Mouse (Mus musculus) limb, embryonic 12.5 days (tissue): ENCODE results near the gene Neurl4. TPM values are rescaled to one million over a fixed set of nuclear protein-coding genes. Genes with fewer than 3 reads are reported as not detected.
A peak's percentile ranks its signal among the peaks of the same experiment; 100 is the strongest.
"Not testable (repeated sequence)": the region's sequence is repeated elsewhere in the genome, so short reads cannot be mapped to it uniquely, and the experiment has no call there.

Experiments used
- ATAC-seq: fragments of 200-750 bp; cut with Nextera tagmentation; 2 replicates; pipeline ENCODE4 v1.8.0; 2017; ENCODE audit warnings: low read depth, moderate TSS enrichment; ENCODE audit not compliant: insufficient number of reproducible peaks, insufficient read depth, low FRiP score, low TSS enrichment
- H3K27ac ChIP-seq: fragments of 300-500 bp; sonication (generic); 2 replicates; pipeline ENCODE4 v1.5.1; 2016; ENCODE audit warnings: mild to moderate bottlenecking, moderate library complexity
- H3K27me3 ChIP-seq: fragments of 300-500 bp; sonication (generic); 2 replicates; pipeline ENCODE4 v1.6.1; 2016; ENCODE audit warnings: mild to moderate bottlenecking, moderate library complexity
- H3K36me3 ChIP-seq: fragments of 300-500 bp; sonication (generic); 2 replicates; pipeline ENCODE4 v1.6.1; 2016; ENCODE audit warnings: mild to moderate bottlenecking, moderate library complexity
- H3K4me1 ChIP-seq: fragments of 300-500 bp; sonication (generic); replicated peaks from 2 replicates; pipeline ENCODE4 v1.6.1; 2016
- H3K4me2 ChIP-seq: fragments of 300-500 bp; sonication (generic); 2 replicates; pipeline ENCODE4 v1.6.1; 2016; ENCODE audit warnings: mild to moderate bottlenecking, moderate library complexity
- H3K4me3 ChIP-seq: fragments of 300-500 bp; sonication (generic); replicated peaks from 2 replicates; pipeline ENCODE4 v1.5.1; 2016; ENCODE audit warnings: mild to moderate bottlenecking
- H3K9ac ChIP-seq: fragments of 300-500 bp; sonication (generic); replicated peaks from 2 replicates; pipeline ENCODE4 v1.6.1; 2016; ENCODE audit warnings: mild to moderate bottlenecking, moderate library complexity
- H3K9me3 ChIP-seq: fragments of 300-500 bp; sonication (generic); 2 replicates; pipeline ENCODE4 v1.6.1; 2016; ENCODE audit warnings: mild to moderate bottlenecking, moderate library complexity
- WGBS: fragments of 180-500 bp; shearing (Covaris S2); methylation state at CpG from one replicate; pipeline ENCODE4 v1.1.7; 2016; 5-methylcytosine and 5-hydroxymethylcytosine counted together
- polyA plus RNA-seq: library from polyadenylated mRNA; unstranded; fragments of >200 nt; fragmentation: Nextera tagmentation; extraction: Ambion mirVana; gene quantifications from 2 replicates; pipeline ENCODE4 v1.2.1, GENCODE M21; 2016

The Neurl4 gene
- 10.9 and 12.7 TPM in 2 replicates for polyA plus RNA-seq

DNA sequence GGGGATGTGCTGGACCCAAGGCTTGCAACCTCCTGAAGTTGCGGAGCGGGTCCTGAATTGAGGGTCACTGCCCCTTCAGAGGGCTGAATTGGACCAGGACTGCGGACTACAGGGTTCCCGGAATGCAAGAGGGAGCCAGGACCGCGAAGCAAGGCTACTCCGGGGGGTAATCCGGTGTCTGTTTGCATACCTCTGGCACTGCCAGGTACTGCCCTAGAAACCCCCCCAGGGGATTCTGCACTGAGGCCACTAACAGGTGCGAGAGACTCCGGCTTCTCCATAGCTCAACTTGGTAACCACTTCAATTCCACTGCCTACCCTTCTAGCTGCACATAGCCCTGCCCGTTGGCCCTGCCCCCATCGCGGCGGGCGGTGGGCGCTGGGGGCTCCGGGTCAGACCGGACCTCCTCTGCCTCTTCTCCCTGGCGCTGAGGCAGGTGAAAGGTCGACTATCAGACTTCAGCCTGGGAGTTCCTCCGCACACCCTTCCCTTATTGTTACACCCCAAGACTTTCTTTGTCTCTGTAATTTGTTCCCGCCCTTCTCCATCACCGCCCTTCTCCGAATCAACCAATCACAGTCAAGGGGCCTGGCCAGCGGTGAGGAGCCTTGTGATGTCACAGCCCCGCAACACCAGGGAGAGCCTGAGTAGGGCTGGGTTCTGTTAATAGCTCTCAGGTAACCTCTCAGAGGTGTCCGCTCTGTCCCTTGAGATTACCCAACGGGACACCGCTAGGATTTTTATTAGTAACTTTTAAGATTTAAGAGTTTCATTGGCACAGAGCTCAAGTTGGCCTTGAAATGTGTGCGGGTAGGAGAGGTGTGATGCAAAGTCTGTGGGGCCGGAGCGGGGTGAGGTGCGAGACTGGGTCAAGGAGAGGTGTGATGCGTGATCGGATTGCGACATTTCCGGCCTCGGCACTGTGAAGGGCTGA is at the start of gene Neurl4, which contains the start of gene 2810408A11Rik:
Gene Neurl4, plus strand, starts transcription at position 602 of the 935 bp plus-strand sequence.
Gene 2810408A11Rik, minus strand, starts transcription at position 517 of the 935 bp plus-strand sequence.
- Histone ChIP-seq H3K9ac (peak within 1 kb of the TSS; percentile 97), H3K27me3 (no peaks in the 10 kb centered on the region), H3K4me2 (peak within 1 kb of the TSS; percentile 84), H3K4me1 (peaks cover 32% of the 10 kb centered on the region), H3K36me3 (peaks cover 34% of the 10 kb centered on the region), H3K9me3 (no peaks in the 10 kb centered on the region), H3K4me3 (peak within 1 kb of the TSS; percentile 95), H3K27ac (peak within 1 kb of the TSS; percentile 99)
- under 1% methylated on average over 38 of the region's 38 CpGs for WGBS
- peak; percentile 91 for ATAC-seq

DNA sequence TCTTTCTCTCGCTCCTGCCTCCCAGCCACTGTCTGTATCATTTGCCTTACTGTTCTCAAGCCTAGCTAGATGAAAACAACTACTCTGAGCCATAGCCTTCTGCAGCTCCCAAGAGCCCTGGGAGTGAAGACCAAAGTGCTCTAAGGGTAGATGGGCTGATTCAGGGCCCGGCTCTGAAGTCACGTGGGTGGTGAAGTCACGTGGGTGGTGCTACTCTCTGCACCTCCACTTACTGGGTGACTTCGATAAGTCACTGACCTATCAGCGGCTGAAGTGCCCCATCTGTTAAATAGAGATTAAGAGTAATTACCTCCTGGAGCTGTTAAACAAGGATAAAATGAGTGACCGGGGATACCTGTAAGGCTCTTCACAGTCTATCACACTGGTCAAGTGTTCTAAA is 46.9 kb upstream of the Neurl4 start:
- Histone ChIP-seq H3K9ac (no peak overlapping the region), H3K9me3 (no peaks in the 10 kb centered on the region), H3K36me3 (peaks cover 36% of the 10 kb centered on the region), H3K4me3 (no peak overlapping the region), H3K27ac (peak overlapping the region; percentile 41; the same call in 1 of the 2 replicates), H3K4me2 (no peak overlapping the region), H3K4me1 (peaks cover 14% of the 10 kb centered on the region), H3K27me3 (peaks cover 25% of the 10 kb centered on the region)
- ATAC-seq, result no peak
- 60% methylated on average over 7 of the region's 7 CpGs for WGBS

DNA sequence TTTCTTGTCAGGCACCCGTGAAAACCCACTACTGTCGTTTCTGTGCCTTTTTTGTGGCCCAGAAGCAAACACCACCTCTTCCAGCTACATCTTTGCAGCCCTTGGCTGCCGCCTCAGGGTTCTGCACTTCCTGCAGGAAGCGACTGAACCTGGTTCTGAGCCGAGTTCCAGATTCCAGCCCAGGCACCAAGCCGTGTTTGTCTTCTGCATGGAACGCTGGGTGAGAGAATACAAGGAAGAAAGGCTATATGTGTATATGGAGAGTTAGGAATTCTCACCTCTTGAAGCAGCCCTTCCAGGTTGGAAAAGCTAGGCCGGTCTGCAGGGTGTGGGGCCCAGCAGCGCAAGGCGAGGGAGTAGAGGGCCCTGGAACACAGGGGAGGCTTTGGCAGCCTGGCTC is 46.2 kb upstream of the Neurl4 start:
- no peak overlapping the region for H3K4me2 ChIP-seq
- H3K9me3 ChIP-seq, result no peaks in the 10 kb centered on the region
- no peak for ATAC-seq
- peaks cover 32% of the 10 kb centered on the region for H3K27me3 ChIP-seq
- WGBS, result 81% methylated on average over 10 of the region's 10 CpGs
- no peak overlapping the region for H3K9ac ChIP-seq
- H3K36me3 ChIP-seq, result peaks cover 29% of the 10 kb centered on the region
- H3K27ac ChIP-seq, result peak overlapping the region; percentile 5; the same call in 1 of the 2 replicates
- H3K4me3 ChIP-seq, result no peak overlapping the region
- peaks cover 14% of the 10 kb centered on the region for H3K4me1 ChIP-seq

- H3K9me3 ChIP-seq, result no peaks in the 10 kb centered on the region
- H3K4me2 ChIP-seq, result peak overlapping the region; percentile 8; the same call in 1 of the 2 replicates
- peaks cover 22% of the 10 kb centered on the region for H3K36me3 ChIP-seq
- no peak overlapping the region for H3K27ac ChIP-seq
- peaks cover 36% of the 10 kb centered on the region for H3K27me3 ChIP-seq
- 17% methylated on average over 16 of the region's 16 CpGs for WGBS
- peak overlapping the region; percentile 2; the same call in 1 of the 2 replicates for H3K4me3 ChIP-seq
- H3K9ac ChIP-seq, result no peak overlapping the region
- peaks cover 12% of the 10 kb centered on the region for H3K4me1 ChIP-seq
- peak; percentile 60; the same call in 1 of the 2 replicates for ATAC-seq
These were observed 45.5 kb upstream of the Neurl4 start for GRCm38 (mm10) chr11:69855347-69855746.

- H3K9me3 ChIP-seq, result no peaks in the 10 kb centered on the region
- 17% methylated on average over 30 of the region's 30 CpGs for WGBS
- no peak within 1 kb of the TSS for H3K27ac ChIP-seq
- no peak within 1 kb of the TSS for H3K9ac ChIP-seq
- H3K4me1 ChIP-seq, result peaks cover 7% of the 10 kb centered on the region
- H3K4me2 ChIP-seq, result peak within 1 kb of the TSS; percentile 15
- H3K27me3 ChIP-seq, result peaks cover 40% of the 10 kb centered on the region
- no peaks in the 10 kb centered on the region for H3K36me3 ChIP-seq
- H3K4me3 ChIP-seq, result peak within 1 kb of the TSS; percentile 1; the same call in 1 of the 2 replicates
- no peak for ATAC-seq
These were observed 42.5 kb upstream of the Neurl4 start, which contains the start of gene Tnk1 for GRCm38 (mm10) chr11:69858113-69858998. Gene Tnk1, minus strand, starts transcription at chr11:69858730.

GRCm38 (mm10) chr11:69863729-69864128 is 37.1 kb upstream of the Neurl4 start:
- not testable (repeated sequence) for H3K4me3 ChIP-seq, H3K9me3 ChIP-seq, ATAC-seq, H3K9ac ChIP-seq, H3K4me2 ChIP-seq, H3K36me3 ChIP-seq, H3K27ac ChIP-seq, H3K4me1 ChIP-seq
- WGBS, result 81% methylated on average over 3 of the region's 3 CpGs
- peaks cover 24% of the 10 kb centered on the region for H3K27me3 ChIP-seq

- peaks cover 19% of the 10 kb centered on the region for H3K27me3 ChIP-seq
- no peak overlapping the region for H3K9ac ChIP-seq
- H3K36me3 ChIP-seq, result no peaks in the 10 kb centered on the region
- H3K4me3 ChIP-seq, result no peak overlapping the region
- no peaks in the 10 kb centered on the region for H3K9me3 ChIP-seq
- no peaks in the 10 kb centered on the region for H3K4me1 ChIP-seq
- H3K27ac ChIP-seq, result no peak overlapping the region
- H3K4me2 ChIP-seq, result no peak overlapping the region
- no peak for ATAC-seq
- WGBS, result 61% methylated on average over 8 of the region's 8 CpGs
These were observed 36.6 kb upstream of the Neurl4 start for GRCm38 (mm10) chr11:69864138-69864860.

- WGBS, result 78% methylated on average over 9 of the region's 9 CpGs
- H3K9me3 ChIP-seq, result no peaks in the 10 kb centered on the region
- H3K4me3 ChIP-seq, result no peak overlapping the region
- 0 out of 2 replicates have a peak, but pooled peaks cover 4% of the 10 kb centered on the region for H3K4me1 ChIP-seq
- H3K27me3 ChIP-seq, result peaks cover 11% of the 10 kb centered on the region
- no peak overlapping the region for H3K4me2 ChIP-seq
- H3K27ac ChIP-seq, result no peak overlapping the region
- H3K9ac ChIP-seq, result no peak overlapping the region
- no peaks in the 10 kb centered on the region for H3K36me3 ChIP-seq
- ATAC-seq, result no peak
These were observed 35.3 kb upstream of the Neurl4 start for GRCm38 (mm10) chr11:69865561-69865960.

DNA sequence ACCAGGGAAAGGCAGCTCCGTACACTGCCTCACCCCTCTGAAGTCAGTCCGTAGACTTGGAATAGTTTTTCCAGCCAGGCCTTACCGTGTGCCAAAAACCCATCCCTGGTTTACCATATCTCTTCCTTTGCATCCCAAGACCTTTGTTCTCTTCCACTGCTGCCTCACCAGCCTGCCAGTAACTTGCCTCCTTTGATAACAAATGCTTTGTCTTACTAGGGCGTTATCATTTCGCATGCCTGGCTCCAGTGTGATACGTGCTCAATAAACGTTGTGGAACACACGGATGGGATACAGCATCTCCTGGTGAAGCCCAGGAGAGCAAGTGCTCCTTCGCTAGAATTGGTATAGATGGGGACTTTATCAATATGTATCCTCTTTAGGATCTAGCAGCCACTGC is 33.5 kb upstream of the Neurl4 start:
- Histone ChIP-seq H3K36me3 (no peaks in the 10 kb centered on the region), H3K4me2 (no peak overlapping the region), H3K4me3 (no peak overlapping the region), H3K9ac (no peak overlapping the region), H3K4me1 (0 out of 2 replicates have a peak, but pooled peaks cover 4% of the 10 kb centered on the region), H3K27ac (no peak overlapping the region), H3K9me3 (no peaks in the 10 kb centered on the region), H3K27me3 (peaks cover 7% of the 10 kb centered on the region; the same call in 1 of the 2 replicates)
- ATAC-seq, result no peak
- 70% methylated on average over 9 of the region's 9 CpGs for WGBS

DNA sequence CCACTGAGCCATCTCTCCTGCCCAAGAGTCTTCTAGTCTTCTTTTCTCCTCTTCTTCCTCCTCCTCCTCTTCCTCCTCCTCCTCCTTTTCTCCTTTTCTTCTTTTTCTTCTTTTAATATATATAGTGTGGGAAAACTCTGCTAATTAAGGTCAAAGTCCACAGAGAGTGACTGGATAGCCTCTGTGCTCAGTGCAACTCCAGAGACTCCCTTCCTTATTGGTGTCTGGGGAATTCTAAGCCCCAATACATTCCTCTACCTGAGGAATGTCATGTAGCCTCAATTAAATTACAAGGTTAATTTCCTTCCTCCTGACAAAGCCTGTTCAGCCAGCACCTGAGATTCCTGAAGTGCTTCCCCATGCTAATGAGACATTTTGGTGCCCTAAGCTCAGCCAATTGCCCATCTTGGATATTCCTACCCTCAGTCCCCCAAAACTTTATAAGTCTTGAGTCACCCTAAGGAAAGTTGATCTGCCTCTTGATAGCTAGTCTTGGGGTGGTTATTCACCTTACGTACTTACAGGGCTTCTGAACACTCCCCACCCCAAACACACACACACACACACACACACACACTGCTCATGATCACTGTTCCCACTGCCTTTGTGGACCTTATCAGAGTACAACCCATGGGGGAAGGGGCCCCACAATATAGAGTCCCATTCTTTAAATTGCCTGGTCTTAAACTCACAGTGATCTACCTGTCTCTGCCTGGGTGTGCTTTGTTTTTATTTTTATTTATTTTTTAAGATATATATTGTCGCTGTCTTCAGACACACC is 30.4 kb upstream of the Neurl4 start:
- Histone ChIP-seq H3K36me3 (no peaks in the 10 kb centered on the region), H3K27me3 (0 out of 2 replicates have a peak, but pooled peaks cover 4% of the 10 kb centered on the region), H3K9me3 (no peaks in the 10 kb centered on the region), H3K9ac (no peak overlapping the region), H3K4me2 (no peak overlapping the region), H3K4me3 (no peak overlapping the region), H3K27ac (no peak overlapping the region), H3K4me1 (0 out of 2 replicates have a peak, but pooled peaks cover 4% of the 10 kb centered on the region)
- ATAC-seq, result no peak
- WGBS, result 88% methylated on average over 2 of the region's 2 CpGs
